Mouse (Mus musculus) hindbrain, embryonic 10.5 days (tissue): ENCODE data around the gene Hdgfl3. TPM values are rescaled to one million over a fixed set of nuclear protein-coding genes. Genes with fewer than 3 reads are reported as not detected.

ENCODE experiments used
- DNase-seq: peaks from one replicate; pipeline ENCODE4 v3.0.0-alpha.2; 2017; ENCODE audit warnings: low spot score
- H3K27ac ChIP-seq: fragments of 300-500 bp; sonication (generic); 2 replicates; pipeline ENCODE4 v1.5.1; 2016; ENCODE audit warnings: mild to moderate bottlenecking, moderate library complexity
- H3K27me3 ChIP-seq: fragments of 300-500 bp; sonication (generic); 2 replicates; pipeline ENCODE4 v1.6.1; 2016; ENCODE audit warnings: mild to moderate bottlenecking; ENCODE audit not compliant: poor library complexity, insufficient read depth, severe bottlenecking
- H3K36me3 ChIP-seq: fragments of 300-500 bp; sonication (generic); 2 replicates; pipeline ENCODE4 v1.6.1; 2016; ENCODE audit warnings: mild to moderate bottlenecking, moderate library complexity
- H3K4me1 ChIP-seq: fragments of 300-500 bp; sonication (generic); replicated peaks from 2 replicates; pipeline ENCODE4 v1.6.1; 2016; ENCODE audit warnings: mild to moderate bottlenecking
- H3K4me3 ChIP-seq: fragments of 300-500 bp; sonication (generic); 2 replicates; pipeline ENCODE4 v1.5.1; 2016; ENCODE audit warnings: mild to moderate bottlenecking, moderate library complexity
- H3K9me3 ChIP-seq: fragments of 300-500 bp; sonication (generic); 2 replicates; pipeline ENCODE4 v1.6.1; 2016; ENCODE audit warnings: mild to moderate bottlenecking, moderate library complexity
- WGBS: fragments of 180-500 bp; shearing (Covaris S2); methylation state at CpG from one replicate; pipeline ENCODE4 v1.1.7; 2016; 5-methylcytosine and 5-hydroxymethylcytosine counted together
- polyA plus RNA-seq: library from polyadenylated mRNA; unstranded; fragments of >200 nt; fragmentation: Nextera tagmentation; extraction: Ambion mirVana; gene quantifications from 2 replicates; pipeline ENCODE4 v1.2.1, GENCODE M21; 2016

The Hdgfl3 gene
- polyA plus RNA-seq, 1 experiment from 2014 or later, result 23.4 TPM

DNA sequence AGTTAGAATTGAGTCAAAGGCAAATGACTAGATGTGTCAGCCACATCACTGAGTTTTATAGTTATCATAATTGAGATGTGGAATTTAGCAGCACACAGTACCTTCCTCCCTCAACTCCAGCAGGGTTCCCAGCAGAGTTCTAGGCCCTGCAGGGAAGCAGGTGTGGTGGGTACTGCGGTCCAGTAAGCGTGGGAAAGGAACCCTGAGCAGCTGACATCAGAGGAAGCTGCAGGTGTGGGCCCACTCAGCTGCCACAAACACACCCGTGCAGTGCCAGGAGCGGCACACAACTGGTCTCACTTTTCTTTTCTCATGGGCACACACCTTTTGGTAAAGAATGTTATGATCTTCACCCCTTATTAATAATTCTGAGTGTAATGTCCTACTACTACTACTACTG, 53.5 kb downstream of the Hdgfl3 start:
- Histone ChIP-seq H3K9me3 (no peaks in the 10 kb centered on the region), H3K36me3 (peaks cover 20% of the 10 kb centered on the region; the same call in 1 of the 2 replicates)

DNA sequence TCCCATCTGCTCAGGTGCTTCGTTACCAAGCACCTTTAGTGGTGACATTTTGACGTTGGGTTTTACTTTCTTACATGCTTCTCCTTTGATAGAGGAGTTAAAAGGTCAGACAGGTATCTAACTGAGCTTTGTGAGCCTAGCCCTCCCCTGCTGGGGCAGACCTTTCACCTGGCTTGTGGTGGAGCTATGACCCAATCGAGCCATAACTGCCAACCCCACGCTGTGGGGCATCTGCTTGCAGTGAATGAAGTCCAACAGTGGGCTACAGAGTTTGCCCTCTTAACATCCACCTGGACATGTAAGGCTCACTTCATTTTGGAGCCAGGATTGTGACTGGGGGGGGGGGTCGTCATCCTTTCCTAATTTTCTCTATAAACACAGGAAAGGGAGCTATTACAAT, 54.0 kb downstream of the Hdgfl3 start:
- DNase-seq, result no peak
- no peak overlapping the region for H3K4me3 ChIP-seq
- H3K4me1 ChIP-seq, result no peaks in the 10 kb centered on the region
- H3K27ac ChIP-seq, result no peak overlapping the region
- H3K36me3 ChIP-seq, result peaks cover 20% of the 10 kb centered on the region; the same call in 1 of the 2 replicates
- H3K9me3 ChIP-seq, result no peaks in the 10 kb centered on the region
- 83% methylated on average over 5 of the region's 5 CpGs for WGBS
- H3K27me3 ChIP-seq, result no peaks in the 10 kb centered on the region

More for the DNA sequence above, 53.5 kb downstream of the Hdgfl3 start:
- Histone ChIP-seq H3K4me1 (no peaks in the 10 kb centered on the region), H3K4me3 (no peak overlapping the region), H3K27ac (no peak overlapping the region), H3K27me3 (no peaks in the 10 kb centered on the region)
- whole genome bisulfite sequencing, result 95% methylated on average over 4 of the region's 4 CpGs
- DNase-seq, result no peak

DNA sequence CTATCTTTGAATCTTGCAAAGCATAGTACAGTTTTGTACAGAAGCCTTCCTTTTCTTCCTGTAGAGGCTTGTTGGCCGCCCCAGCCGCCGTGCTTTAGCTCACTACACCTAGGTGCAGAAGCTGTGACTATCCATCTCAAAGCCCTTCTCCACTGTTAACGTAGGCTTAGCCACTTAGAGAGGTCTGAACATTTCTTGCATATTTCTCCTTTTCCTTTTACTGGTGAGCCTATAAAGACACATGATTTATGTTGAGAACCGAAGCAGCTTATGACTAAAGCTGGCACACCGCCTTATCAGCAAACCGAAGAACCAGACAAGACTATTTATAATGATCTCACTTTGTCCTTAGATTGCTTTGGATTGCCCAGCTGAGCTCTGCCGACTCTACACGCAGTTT, 58.9 kb downstream of the Hdgfl3 start:
- Histone ChIP-seq H3K36me3 (peaks cover 14% of the 10 kb centered on the region; the same call in 1 of the 2 replicates), H3K9me3 (no peaks in the 10 kb centered on the region)
- 95% methylated on average over 9 of the region's 9 CpGs for WGBS

DNA sequence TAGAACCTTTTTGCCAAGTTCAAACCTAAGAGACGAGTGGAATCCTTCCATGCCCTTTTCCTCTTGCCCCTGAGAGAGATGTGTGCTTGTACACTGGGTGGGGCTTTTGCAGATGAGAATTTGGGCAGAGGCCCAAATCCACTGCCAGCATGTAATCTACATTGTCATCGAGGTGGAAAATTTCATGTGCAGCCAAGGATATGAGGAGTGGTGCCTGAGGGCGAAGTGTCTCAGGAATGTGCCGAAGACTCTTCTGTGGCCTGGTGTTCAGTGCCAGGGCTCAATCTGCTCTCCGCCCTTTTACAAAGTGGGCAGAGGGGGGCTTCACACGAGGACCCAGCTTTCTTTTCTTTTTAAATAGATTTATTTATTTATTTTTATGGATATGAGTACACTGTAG, 59.6 kb downstream of the Hdgfl3 start:
- WGBS, result 88% methylated on average over 6 of the region's 6 CpGs
- no peak overlapping the region for H3K27ac ChIP-seq
- H3K27me3 ChIP-seq, result no peaks in the 10 kb centered on the region; the same call in 1 of the 2 replicates
- H3K36me3 ChIP-seq, result peaks cover 14% of the 10 kb centered on the region; the same call in 1 of the 2 replicates
- H3K4me3 ChIP-seq, result no peak overlapping the region
- 0 out of 2 replicates have a peak, but pooled peaks cover 3% of the 10 kb centered on the region for H3K4me1 ChIP-seq
- DNase-seq, result no peak
- no peaks in the 10 kb centered on the region for H3K9me3 ChIP-seq

More for the DNA sequence above, 58.9 kb downstream of the Hdgfl3 start:
- Histone ChIP-seq H3K27ac (no peak overlapping the region), H3K4me3 (no peak overlapping the region), H3K27me3 (no peaks in the 10 kb centered on the region), H3K4me1 (no peaks in the 10 kb centered on the region)
- DNase-seq, result no peak

DNA sequence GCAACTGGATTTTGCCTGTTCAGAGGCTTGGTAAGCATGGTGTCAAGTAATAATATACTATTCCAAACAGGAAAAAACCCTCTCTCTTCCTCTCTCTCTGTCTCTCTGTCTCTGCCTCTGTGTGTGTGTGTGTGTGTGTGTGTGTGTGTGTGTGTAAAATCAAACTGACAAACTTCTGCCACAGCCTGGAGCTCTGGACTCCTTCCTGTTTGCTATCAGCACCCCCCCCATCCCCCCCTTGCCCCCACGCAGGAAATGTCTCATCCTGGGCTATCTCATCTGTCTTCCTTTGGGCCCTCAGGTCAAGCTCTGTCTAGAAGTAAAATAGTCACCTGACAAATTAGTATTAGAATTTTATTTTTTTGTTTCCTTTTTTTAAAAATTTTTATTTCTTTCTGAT, 60.5 kb downstream of the Hdgfl3 start:
- no peak for DNase-seq
- peaks cover 13% of the 10 kb centered on the region; the same call in 1 of the 2 replicates for H3K36me3 ChIP-seq
- no peak overlapping the region for H3K27ac ChIP-seq
- no peak overlapping the region for H3K4me3 ChIP-seq
- no peaks in the 10 kb centered on the region for H3K9me3 ChIP-seq
- H3K4me1 ChIP-seq, result 0 out of 2 replicates have a peak, but pooled peaks cover 6% of the 10 kb centered on the region
- H3K27me3 ChIP-seq, result no peaks in the 10 kb centered on the region; the same call in 1 of the 2 replicates
- 85% methylated on average over 1 of the region's 1 CpGs for WGBS

DNA sequence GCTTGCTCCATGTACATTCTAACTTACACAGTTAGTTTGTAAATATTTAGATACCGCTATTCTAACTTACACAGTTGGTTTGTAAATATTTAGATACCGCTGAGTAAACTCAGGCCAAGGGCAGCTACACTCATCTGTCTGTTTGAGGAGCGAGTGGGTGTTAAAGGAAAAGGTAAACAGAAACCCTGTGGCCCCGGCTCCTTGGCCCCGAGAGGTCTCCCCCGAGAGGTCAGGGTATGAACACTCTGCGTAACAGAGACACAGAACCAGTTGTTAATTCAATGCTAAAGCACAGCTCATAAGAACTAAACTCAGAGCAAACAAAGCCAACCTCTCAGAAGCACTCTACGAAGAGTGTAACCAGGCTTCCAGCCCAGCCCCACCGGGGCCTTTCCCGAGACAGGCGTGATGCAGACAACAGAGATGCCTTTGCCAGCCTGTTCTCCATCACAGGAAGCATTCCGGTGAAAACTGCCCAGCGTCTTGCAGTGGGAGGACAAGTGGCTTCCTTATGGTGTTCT, 61.7 kb downstream of the Hdgfl3 start:
- no peak overlapping the region for H3K27ac ChIP-seq
- H3K9me3 ChIP-seq, result no peaks in the 10 kb centered on the region
- DNase-seq, result no peak
- no peak overlapping the region for H3K4me3 ChIP-seq
- H3K27me3 ChIP-seq, result no peaks in the 10 kb centered on the region; the same call in 1 of the 2 replicates
- 78% methylated on average over 13 of the region's 13 CpGs for WGBS
- H3K36me3 ChIP-seq, result 0 out of 2 replicates have a peak, but pooled peaks cover 2% of the 10 kb centered on the region
- H3K4me1 ChIP-seq, result 0 out of 2 replicates have a peak, but pooled peaks cover 9% of the 10 kb centered on the region

DNA sequence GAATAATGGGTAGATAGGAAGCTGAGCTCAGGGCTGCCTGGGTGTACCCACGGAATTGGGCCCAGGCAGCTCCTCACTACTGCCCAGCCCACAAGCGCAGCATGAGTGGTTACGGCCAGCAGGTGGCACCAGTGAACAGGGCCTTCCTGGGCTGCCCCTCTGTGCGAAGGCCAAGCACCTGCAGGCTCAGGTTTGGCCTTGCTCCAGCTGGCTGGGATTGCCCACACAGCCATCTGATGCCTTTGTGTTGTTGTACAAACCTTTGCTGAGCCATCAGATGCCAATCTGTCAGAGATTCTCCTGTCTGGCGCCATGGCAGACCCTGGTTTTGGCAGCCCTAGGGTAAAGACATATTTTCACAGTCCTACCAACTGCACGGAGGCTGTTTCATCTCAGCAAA, 66.1 kb downstream of the Hdgfl3 start:
- DNase-seq, result peak; percentile 71
- Histone ChIP-seq H3K27me3 (no peaks in the 10 kb centered on the region; the same call in 1 of the 2 replicates), H3K9me3 (no peaks in the 10 kb centered on the region), H3K36me3 (no peaks in the 10 kb centered on the region), H3K4me1 (peaks cover 12% of the 10 kb centered on the region), H3K4me3 (no peak overlapping the region), H3K27ac (no peak overlapping the region)
- 26% methylated on average over 6 of the region's 6 CpGs for WGBS

DNA sequence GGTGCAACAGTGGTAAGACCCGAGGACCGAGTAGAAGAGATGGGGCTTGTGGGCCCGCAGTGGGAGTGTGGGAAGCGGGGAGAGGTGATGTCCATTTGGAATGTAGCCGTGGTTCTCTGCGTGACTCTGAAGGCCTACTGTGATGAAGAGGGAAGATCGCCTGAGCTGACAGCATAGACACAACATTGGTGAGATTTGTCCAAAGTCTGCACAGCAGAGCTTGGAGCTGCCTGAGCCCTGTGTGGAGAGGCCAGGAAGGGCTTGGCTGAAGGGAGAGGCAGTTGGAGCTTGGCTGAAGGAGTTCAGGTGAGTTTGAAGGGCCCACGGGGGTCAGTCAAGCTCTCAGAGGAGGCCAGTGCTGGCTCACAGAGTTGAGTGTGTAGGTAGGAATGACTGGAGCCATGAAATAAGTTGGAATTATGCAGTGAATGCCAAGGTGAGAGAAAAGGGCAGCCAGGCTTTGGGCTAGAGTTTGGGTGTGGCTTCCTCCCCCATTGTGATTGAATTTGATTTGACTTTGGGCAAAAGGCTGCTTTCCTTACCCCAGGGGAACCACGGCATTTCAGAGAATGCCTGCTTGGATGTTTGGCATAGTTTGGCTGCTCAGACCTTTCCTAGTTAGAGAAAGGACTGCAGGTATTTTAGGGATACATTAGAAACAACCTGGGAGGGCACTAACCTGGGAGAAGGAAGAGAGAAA, 66.9 kb downstream of the Hdgfl3 start:
- Histone ChIP-seq H3K27me3 (peaks cover 4% of the 10 kb centered on the region; the same call in 1 of the 2 replicates), H3K27ac (no peak overlapping the region), H3K36me3 (no peaks in the 10 kb centered on the region), H3K9me3 (no peaks in the 10 kb centered on the region), H3K4me3 (no peak overlapping the region), H3K4me1 (peaks cover 16% of the 10 kb centered on the region)
- 89% methylated on average over 9 of the region's 9 CpGs for WGBS
- no peak for DNase-seq

DNA sequence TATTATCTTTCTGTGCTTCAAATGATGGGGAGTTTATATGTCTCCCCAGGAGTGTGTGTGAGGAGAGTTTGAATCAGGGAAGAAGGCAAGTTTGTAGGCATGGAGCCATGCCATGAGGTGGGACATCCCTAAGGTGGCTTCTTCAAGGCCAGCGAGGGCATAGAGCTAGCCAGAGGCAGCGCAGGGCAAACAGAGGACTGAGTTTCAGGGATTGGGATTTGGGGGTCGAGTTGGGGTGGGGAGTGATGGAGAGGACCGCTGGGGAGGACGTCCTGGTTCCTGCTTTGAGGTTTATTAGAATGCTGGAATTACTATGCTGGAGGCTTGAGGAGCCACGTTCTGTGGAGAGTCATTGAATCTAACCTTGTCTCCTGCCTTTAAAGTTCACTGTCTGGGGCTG, 68.3 kb downstream of the Hdgfl3 start:
- 83% methylated on average over 6 of the region's 6 CpGs for WGBS
- no peaks in the 10 kb centered on the region for H3K9me3 ChIP-seq
- H3K36me3 ChIP-seq, result no peaks in the 10 kb centered on the region
- peaks cover 10% of the 10 kb centered on the region for H3K27me3 ChIP-seq
- H3K27ac ChIP-seq, result no peak overlapping the region
- H3K4me3 ChIP-seq, result no peak overlapping the region
- no peak for DNase-seq
- peaks cover 16% of the 10 kb centered on the region for H3K4me1 ChIP-seq

DNA sequence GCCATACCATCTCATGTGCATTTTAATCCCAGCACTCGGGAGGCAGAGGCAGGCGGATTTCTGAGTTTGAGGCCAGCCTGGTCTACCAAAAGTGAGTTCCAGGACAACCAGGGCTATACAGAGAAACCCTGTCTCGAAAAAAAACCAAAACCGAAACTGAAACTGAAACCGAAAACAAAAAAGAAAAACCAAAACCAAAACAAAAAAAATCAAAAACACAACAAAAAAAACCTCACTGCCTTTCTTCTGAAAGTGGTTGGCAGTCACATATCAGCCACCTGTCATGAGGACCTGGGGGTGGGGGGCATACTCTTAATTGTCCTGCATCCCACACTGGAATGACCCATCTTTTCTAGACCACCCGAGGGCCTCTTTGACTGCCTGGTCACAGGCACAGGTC, 69.7 kb downstream of the Hdgfl3 start:
- 88% methylated on average over 6 of the region's 6 CpGs for WGBS
- Histone ChIP-seq H3K4me3 (no peak overlapping the region), H3K36me3 (no peaks in the 10 kb centered on the region), H3K27me3 (peaks cover 24% of the 10 kb centered on the region), H3K9me3 (no peaks in the 10 kb centered on the region), H3K27ac (no peak overlapping the region), H3K4me1 (peaks cover 21% of the 10 kb centered on the region)
- DNase-seq, result no peak

DNA sequence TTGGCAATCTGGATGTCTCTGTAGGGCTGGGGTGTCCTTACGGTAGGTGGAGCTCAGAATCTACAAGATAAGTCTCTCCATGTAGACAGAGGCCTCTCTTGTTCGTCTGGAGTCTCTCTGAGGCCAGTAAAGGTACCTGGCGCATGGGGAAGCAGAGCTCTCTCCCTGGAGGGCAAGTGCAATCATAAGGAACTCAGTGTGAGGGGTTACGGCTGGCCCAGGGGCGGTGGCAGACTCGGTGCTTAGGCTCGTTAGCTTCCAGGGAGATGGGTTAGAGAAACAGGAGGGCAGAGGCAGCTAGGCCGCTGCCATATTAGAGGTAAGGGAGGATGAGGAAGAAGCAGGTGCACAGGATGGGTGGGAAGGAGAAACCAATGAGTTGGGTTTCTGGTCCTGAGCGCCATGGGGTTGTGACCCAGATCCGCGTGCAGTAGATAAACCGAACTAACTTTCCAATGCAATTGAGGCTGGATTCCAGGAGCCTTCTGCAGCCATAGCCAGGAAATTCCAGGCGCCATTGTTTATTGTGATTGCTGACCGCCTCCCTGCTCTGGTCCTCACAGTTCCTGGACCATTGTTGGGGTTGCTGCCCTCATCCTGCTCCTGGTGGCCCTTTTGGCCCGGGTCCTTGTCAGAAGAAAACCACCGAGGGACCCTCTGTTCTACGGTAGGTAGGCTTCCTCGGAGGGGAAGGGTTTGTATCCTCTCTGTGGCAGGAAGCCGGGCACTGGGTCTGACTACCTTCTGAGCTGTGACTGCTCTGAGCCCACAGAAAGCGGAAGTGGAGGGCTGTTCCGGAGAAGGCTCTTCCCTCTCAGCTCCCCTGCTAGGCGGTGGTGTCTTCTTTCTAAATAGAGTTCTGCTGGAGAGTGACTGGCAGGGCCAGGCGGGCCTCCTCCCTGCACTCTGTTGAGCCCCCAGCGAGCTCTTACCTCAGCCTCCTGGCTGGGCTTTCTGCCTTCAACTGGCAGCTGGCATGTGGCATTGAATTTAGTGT, 71.4 kb downstream of the Hdgfl3 start:
- Histone ChIP-seq H3K27ac (peak overlapping the region; percentile 51), H3K36me3 (no peaks in the 10 kb centered on the region), H3K4me1 (peaks cover 33% of the 10 kb centered on the region), H3K4me3 (no peak overlapping the region), H3K27me3 (peaks cover 39% of the 10 kb centered on the region), H3K9me3 (no peaks in the 10 kb centered on the region)
- peak; percentile 14 for DNase-seq
- 65% methylated on average over 24 of the region's 24 CpGs for WGBS

DNA sequence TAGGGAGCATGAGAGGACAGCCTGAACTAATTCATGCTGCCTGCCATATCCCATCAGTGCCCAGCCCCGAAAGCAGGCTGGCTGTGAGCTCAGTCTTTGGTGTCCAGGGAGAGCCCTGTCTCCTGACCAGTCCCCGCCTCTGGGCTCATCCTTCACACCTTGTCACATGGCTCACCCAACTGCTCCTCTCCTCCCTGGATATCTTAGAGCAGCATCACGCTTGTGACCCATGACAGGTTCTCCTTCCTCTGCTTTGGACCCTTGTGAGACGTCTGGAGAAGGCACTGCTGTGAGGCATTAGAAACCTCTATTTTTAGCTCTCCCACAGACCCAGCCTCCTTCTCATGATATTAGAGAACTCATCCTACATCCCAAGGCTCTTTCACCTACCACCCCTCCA, 72.4 kb downstream of the Hdgfl3 start:
- WGBS, result 80% methylated on average over 4 of the region's 4 CpGs
- no peak overlapping the region for H3K4me3 ChIP-seq
- no peak overlapping the region for H3K27ac ChIP-seq
- H3K36me3 ChIP-seq, result no peaks in the 10 kb centered on the region
- peaks cover 49% of the 10 kb centered on the region for H3K27me3 ChIP-seq
- H3K4me1 ChIP-seq, result peaks cover 34% of the 10 kb centered on the region
- DNase-seq, result no peak
- no peaks in the 10 kb centered on the region for H3K9me3 ChIP-seq
